Mouse (Mus musculus) midbrain, postnatal 0 days (tissue): Measurements from ENCODE around the gene Nfya. TPM values are rescaled to one million over a fixed set of nuclear protein-coding genes. Genes with fewer than 3 reads are reported as not detected.
"Not testable (repeated sequence)": the region's sequence is repeated elsewhere in the genome, so short reads cannot be mapped to it uniquely, and the experiment has no call there.

Experiments used
- ATAC-seq: fragments of 200-750 bp; cut with Nextera tagmentation; 2 replicates; pipeline ENCODE4 v1.8.0; 2017; ENCODE audit warnings: moderate number of reproducible peaks, mild to moderate bottlenecking, moderate TSS enrichment, moderate library complexity; ENCODE audit not compliant: low FRiP score
- DNase-seq: peaks from one replicate; pipeline ENCODE4 v3.0.0-alpha.2; 2015; ENCODE audit warnings: low spot score
- H3K27ac ChIP-seq: fragments of 300-500 bp; sonication (generic); 2 replicates; pipeline ENCODE4 v1.5.1; 2014; ENCODE audit warnings: low read depth, mild to moderate bottlenecking, low read length, mixed read lengths
- H3K27me3 ChIP-seq: fragments of 300-500 bp; sonication (generic); 2 replicates; pipeline ENCODE4 v1.6.1; 2014; ENCODE audit warnings: low read length, control low read depth, mixed read lengths; ENCODE audit not compliant: insufficient read depth
- H3K36me3 ChIP-seq: fragments of 300-500 bp; sonication (generic); 2 replicates; pipeline ENCODE4 v1.6.1; 2014; ENCODE audit warnings: low read length, control low read depth, mixed read lengths; ENCODE audit not compliant: insufficient read depth
- H3K4me1 ChIP-seq: fragments of 300-500 bp; sonication (generic); 2 replicates; pipeline ENCODE4 v1.6.1; 2014; ENCODE audit warnings: mild to moderate bottlenecking, control low read depth, antibody characterized with exemption, low read length, mixed read lengths; ENCODE audit not compliant: insufficient read depth
- H3K4me2 ChIP-seq: fragments of 300-500 bp; sonication (generic); 2 replicates; pipeline ENCODE4 v1.6.1; 2014; ENCODE audit warnings: low read depth, mild to moderate bottlenecking, low read length, mixed read lengths; ENCODE audit not compliant: poor library complexity, severe bottlenecking
- H3K4me3 ChIP-seq: fragments of 300-500 bp; sonication (generic); 2 replicates; pipeline ENCODE4 v1.5.1; 2014; ENCODE audit warnings: low read depth, mild to moderate bottlenecking, low read length, moderate library complexity
- H3K9ac ChIP-seq: fragments of 300-500 bp; sonication (generic); replicated peaks from 2 replicates; pipeline ENCODE4 v1.6.1; 2014; ENCODE audit warnings: mild to moderate bottlenecking, low read length, moderate library complexity, mixed read lengths; ENCODE audit not compliant: poor library complexity, severe bottlenecking
- H3K9me3 ChIP-seq: fragments of 300-500 bp; sonication (generic); 2 replicates; pipeline ENCODE4 v1.6.1; 2016; ENCODE audit warnings: low read length, control low read depth
- CTCF ChIP-seq: IDR thresholded peaks from 2 replicates; pipeline ENCODE4 v1.5.1; 2016; ENCODE audit warnings: antibody characterized with exemption, mild to moderate bottlenecking
- WGBS: fragments of 180-500 bp; shearing (Covaris S2); extraction: QIAGEN DNeasy Blood & Tissue Kit; methylation state at CpG from one replicate; pipeline ENCODE4 v1.1.7; 2014; 5-methylcytosine and 5-hydroxymethylcytosine counted together
- polyA plus RNA-seq: library from polyadenylated mRNA; unstranded; fragments of >200 nt; fragmentation: Nextera tagmentation; extraction: Ambion mirVana; gene quantifications from 2 replicates; pipeline ENCODE4 v1.2.1, GENCODE M21; 2015
- total RNA-seq: library from RNA; depleted of rRNA; stranded (reverse); fragments of >200 nt; gene quantifications from 2 replicates; pipeline ENCODE4 v1.2.3, GENCODE M21; 2014

Nfya gene
- total and polyA plus RNA-seq, 2 experiments from 2014 or later = 4.1 to 30.9 TPM

GRCm38 (mm10) chr17:48362966-48363365, 46.7 kb downstream of the Nfya start:
- H3K4me3 ChIP-seq = no peak overlapping the region
- no peak overlapping the region for H3K27ac ChIP-seq
- no peaks in the 10 kb centered on the region for H3K27me3 ChIP-seq
- WGBS = 82% methylated on average over 8 of the region's 8 CpGs
- H3K4me1 ChIP-seq = no peaks in the 10 kb centered on the region
- H3K4me2 ChIP-seq = no peak overlapping the region
- no peaks in the 10 kb centered on the region for H3K36me3 ChIP-seq
- TF ChIP-seq CTCF = no peak
- H3K9me3 ChIP-seq = no peaks in the 10 kb centered on the region
- no peak overlapping the region for H3K9ac ChIP-seq
- peak; percentile 50 for DNase-seq
- no peak for ATAC-seq

DNA sequence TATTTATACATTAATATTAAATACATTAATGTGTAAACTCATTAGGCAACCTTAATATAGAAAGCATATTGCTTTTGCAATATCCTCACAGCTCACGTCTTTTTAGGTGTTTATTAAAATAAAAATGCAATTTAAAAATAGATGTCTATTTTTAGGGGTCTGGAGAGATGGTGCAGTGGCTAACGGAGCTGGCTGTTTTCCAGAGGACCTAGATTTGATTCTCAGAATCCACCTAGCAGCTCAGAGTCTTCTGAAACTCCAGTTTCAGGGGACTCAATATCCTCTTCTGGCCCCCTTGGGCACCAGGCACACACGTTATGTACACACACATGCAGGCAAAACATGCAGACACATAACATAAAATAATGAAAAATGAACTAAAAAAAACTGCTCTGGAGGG, 47.4 kb downstream of the Nfya start:
- Histone ChIP-seq H3K4me2 (no peak overlapping the region), H3K9ac (no peak overlapping the region), H3K4me3 (no peak overlapping the region), H3K9me3 (no peaks in the 10 kb centered on the region), H3K27me3 (no peaks in the 10 kb centered on the region), H3K36me3 (no peaks in the 10 kb centered on the region), H3K27ac (no peak overlapping the region), H3K4me1 (no peaks in the 10 kb centered on the region)
- TF ChIP-seq CTCF = no peak
- WGBS = 63% methylated on average over 3 of the region's 3 CpGs
- ATAC-seq = no peak
- DNase-seq = peak; percentile 22

DNA sequence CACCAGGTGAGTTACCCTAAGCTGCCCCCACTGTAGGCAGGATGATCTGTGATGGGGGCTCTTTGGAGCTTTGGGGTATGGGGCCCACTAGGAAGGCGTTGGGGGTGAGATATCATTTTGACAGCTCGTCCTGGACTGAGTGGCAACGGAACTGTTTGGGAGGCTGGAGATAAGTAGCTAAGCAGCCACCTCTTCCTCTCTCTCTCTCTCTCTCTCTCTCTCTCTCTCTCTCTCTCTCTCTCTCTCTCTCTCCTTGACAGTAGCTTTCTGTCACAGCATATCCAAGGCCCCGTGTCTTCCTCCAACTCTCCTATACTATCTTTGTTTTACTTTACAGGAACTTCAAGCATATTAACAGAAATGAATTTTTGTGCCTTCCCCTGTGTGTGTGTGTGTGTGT, 49.2 kb downstream of the Nfya start:
- Histone ChIP-seq H3K27me3 (no peaks in the 10 kb centered on the region), H3K9me3 (no peaks in the 10 kb centered on the region), H3K36me3 (no peaks in the 10 kb centered on the region), H3K4me1 (no peaks in the 10 kb centered on the region), H3K4me3 (no peak overlapping the region), H3K27ac (no peak overlapping the region), H3K4me2 (no peak overlapping the region), H3K9ac (no peak overlapping the region)
- ATAC-seq (no peak), DNase-seq (no peak)
- WGBS = 86% methylated on average over 4 of the region's 4 CpGs
- TF ChIP-seq CTCF = no peak

- DNase-seq = no peak
- Histone ChIP-seq H3K4me2 (no peak within 1 kb of the TSS), H3K27me3 (no peaks in the 10 kb centered on the region), H3K9ac (no peak within 1 kb of the TSS), H3K36me3 (no peaks in the 10 kb centered on the region), H3K9me3 (no peaks in the 10 kb centered on the region), H3K27ac (no peak within 1 kb of the TSS), H3K4me1 (no peaks in the 10 kb centered on the region), H3K4me3 (no peak within 1 kb of the TSS)
- ATAC-seq = no peak
- TF ChIP-seq CTCF = no peak
- 87% methylated on average over 7 of the region's 7 CpGs for WGBS
Measured at GRCm38 (mm10) chr17:48359616-48360015, 50.1 kb downstream of the Nfya start, which contains the start of gene Treml1. Gene Treml1, plus strand, starts transcription at chr17:48359916.

- Histone ChIP-seq H3K36me3 (no peaks in the 10 kb centered on the region), H3K9ac (no peak overlapping the region), H3K4me3 (no peak overlapping the region), H3K4me2 (no peak overlapping the region), H3K27me3 (no peaks in the 10 kb centered on the region), H3K4me1 (no peaks in the 10 kb centered on the region), H3K27ac (no peak overlapping the region), H3K9me3 (no peaks in the 10 kb centered on the region)
- DNase-seq = no peak
- 60% methylated on average over 2 of the region's 2 CpGs for WGBS
- TF ChIP-seq CTCF = no peak
- ATAC-seq = no peak
Measured at GRCm38 (mm10) chr17:48357892-48358291, 51.8 kb downstream of the Nfya start.

DNA sequence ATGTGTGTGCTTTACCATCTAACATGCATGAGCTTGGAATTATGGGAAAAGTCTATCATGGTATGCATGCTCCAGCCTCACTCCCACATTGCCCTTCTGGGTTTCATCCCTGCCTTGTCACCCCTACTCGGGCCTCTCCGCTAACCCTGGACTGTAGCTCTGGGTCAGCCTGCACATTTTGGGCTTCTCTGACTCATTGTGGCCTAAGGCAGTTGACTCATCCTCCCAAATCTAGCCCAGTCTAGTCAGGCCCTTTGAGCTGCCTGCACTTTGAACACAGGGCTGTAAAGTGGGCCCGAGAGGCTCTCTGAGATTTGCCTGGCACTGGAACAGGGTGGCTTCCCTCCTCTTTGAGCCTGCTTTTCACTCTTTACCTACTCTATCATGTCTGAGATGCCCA, 53.9 kb downstream of the Nfya start:
- Histone ChIP-seq H3K4me1 (no peaks in the 10 kb centered on the region), H3K9me3 (no peaks in the 10 kb centered on the region), H3K27me3 (no peaks in the 10 kb centered on the region), H3K4me2 (no peak overlapping the region), H3K4me3 (no peak overlapping the region), H3K27ac (no peak overlapping the region), H3K9ac (no peak overlapping the region), H3K36me3 (no peaks in the 10 kb centered on the region)
- DNase-seq = no peak
- no peak for ATAC-seq
- 85% methylated on average over 3 of the region's 3 CpGs for WGBS
- no peak for TF ChIP-seq CTCF

DNA sequence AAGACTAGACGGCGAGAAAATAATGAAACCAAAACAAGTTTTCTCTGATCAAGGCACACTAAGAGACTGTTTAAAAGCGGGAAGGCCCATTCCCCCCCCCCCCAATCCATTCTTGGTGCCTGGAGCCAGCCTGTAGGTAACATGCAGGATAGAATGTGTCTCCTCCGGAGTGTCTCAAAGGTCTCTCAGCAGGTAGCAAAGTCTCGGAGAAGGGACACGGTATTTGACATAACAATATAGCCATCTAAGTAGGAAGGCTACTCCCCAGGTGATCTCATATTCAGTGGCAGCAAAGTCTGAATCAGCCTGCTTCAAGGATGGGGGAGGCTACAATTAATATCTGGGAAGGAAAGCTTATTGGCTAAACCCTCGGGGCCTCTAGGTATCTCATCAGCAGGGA, 56.7 kb downstream of the Nfya start:
- not testable (repeated sequence) for H3K4me2 ChIP-seq, H3K36me3 ChIP-seq, DNase-seq, H3K27ac ChIP-seq, H3K9me3 ChIP-seq, ATAC-seq, H3K9ac ChIP-seq, H3K4me3 ChIP-seq, H3K27me3 ChIP-seq, H3K4me1 ChIP-seq
- 62% methylated on average over 7 of the region's 7 CpGs for WGBS
